Mouse (Mus musculus): ENCODE data around the gene Rabggta. TPM values are rescaled to one million over a fixed set of nuclear protein-coding genes. Genes with fewer than 3 reads are reported as not detected.

Rabggta gene
- total RNA-seq, 1 experiment from 2014 or later: 27.2 TPM

DNA sequence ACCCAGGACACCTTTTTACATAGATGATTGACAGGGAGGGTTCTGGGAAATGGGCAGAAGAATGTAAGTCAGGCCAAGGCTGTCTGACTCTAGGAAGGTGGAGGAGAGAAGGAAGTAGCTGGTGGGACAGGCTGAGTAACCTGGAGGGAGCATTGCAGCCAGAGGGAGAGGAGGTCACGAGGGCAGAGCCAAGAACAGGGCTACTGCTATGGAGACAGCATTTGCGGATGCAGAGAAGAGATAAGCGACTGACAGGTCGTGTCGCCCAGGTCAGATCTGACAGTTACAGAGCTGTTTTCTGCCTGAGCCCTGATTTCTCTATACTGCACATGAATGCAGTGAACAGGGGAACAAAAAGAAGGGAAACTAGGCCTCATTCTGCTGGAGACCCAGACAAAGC lies 14.7 kb downstream of the Rabggta start:
- ATAC-seq (ENCODE audit: extremely low read depth, insufficient number of reproducible peaks, low FRiP score, poor library complexity, severe bottlenecking): no peak

DNA sequence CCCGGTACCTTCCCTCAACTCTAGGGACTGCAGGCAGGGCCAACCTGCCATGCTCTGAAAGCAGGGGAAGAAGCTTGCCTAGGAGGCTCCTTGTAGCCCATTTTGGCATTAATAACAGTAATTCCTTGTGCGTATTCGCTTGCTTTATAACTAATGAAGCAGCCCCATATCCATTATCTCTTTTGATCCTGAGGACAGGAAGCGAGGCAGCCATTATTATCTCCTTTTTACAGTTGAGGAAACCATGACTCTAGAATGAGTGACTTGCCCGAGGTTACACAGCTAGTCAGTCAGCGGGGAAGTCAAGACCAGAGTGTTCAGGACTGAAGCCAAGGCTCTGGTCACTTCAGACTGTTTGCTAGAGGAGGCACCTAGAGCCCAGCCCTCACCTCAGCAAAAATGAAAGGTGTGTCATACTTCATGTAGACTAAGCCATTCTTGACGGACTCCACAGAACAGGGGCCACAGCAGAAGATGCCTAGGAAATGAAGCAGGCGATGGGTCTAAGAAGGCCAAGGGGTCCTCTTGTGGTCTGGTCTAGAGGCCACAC lies 15.9 kb downstream of the Rabggta start:
- no peak for ATAC-seq (ENCODE audit: extremely low read depth, insufficient number of reproducible peaks, low FRiP score, poor library complexity, severe bottlenecking)

DNA sequence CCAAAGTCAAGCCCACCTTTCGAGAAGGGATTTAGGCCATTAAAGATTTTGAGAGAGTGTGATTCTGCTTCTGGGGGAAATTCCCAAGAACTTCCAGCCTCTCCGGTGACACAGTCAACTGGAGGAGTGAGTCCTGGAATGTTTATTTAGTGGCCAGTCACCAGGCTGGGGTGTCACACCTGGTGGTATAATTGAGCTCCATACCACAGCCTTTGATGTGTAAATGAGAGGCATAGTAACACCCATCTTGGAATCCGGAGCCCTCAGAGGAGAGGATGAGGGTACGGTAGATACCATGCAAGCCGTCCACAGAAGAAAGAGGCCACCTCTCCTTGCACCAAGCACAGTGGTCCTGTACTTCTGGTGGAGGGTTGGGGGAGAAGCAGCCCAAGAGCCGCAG lies 19.3 kb downstream of the Rabggta start:
- ATAC-seq (ENCODE audit: extremely low read depth, insufficient number of reproducible peaks, low FRiP score, poor library complexity, severe bottlenecking): no peak

DNA sequence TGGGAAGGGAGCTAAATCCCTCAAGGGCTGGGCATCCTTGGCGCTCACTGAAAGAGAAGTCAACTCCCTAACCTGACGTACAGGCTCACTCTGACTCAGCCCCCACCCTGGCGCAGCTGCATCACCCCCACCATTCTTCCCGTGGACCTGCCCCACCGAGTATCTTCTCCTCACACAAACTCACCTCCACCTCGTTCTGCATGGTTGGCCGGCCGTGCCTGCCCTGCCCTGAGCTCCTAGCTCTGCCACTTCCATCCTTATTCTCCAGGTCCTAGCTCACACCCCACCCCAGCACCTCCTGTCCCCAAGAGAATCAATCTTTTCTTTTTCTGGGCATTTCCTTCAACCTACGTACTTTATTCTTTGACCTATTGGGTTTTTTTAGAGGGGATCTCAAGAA lies 20.9 kb downstream of the Rabggta start:
- ATAC-seq (ENCODE audit: extremely low read depth, insufficient number of reproducible peaks, low FRiP score, poor library complexity, severe bottlenecking): no peak

DNA sequence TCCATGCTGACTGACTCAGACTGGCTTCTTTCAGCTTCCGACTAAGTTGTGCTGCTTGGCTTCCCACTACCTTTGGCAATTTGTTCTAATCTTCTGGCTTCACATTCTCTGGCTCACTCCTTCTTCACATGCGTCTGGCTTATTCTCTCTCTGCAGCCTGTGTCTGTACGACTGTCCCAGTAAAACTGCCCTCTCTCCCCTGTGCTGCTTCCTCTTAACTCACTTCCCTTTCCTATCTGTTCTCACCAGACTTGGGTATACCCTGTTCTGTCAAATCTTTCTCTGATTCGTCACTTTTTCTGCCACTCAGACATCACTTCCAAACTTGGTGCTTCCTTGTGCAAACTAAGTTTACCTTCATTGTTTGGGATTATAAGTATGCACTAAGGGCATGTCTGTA lies 24.8 kb downstream of the Rabggta start:
- peak; percentile 71 for ATAC-seq (ENCODE audit: extremely low read depth, insufficient number of reproducible peaks, low FRiP score, poor library complexity, severe bottlenecking)

DNA sequence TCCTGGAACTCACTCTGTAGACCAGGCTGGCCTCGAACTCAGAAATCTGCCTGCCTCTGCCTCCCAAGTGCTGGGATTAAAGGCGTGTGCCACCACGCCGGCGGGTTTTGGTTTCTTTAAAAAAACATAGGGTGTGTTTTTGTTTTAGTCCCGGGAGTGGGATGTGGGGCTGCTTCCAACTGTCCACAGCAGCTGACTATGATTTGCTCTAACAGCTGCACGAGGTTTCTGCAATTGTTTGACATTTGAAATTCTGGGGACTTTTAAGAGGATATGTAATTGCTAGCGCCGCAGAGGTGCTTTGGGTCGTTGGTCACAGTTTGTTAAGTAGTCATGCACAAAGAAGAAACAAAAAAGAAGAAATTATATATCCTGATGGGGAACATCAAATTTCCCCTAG lies 32.6 kb downstream of the Rabggta start:
- no peak for ATAC-seq (ENCODE audit: extremely low read depth, insufficient number of reproducible peaks, low FRiP score, poor library complexity, severe bottlenecking)

DNA sequence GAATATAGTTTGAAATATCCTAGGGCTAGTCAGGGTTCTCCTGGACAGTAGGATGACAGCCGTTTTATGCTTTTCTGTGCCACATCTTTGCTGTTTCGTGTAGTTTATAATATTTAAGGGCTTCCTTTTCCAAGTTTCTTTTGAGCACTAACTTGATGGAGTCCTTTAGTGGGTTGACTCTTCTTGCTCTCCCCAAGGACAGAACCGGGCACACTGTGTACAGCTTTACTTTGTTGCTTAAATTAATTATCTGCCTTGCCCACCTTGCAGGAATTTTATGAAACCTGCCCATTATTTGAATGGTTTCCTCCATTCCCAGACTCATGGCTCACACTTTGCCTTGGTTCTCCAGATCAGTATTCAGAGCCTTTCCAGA lies 40.0 kb downstream of the Rabggta start:
- ATAC-seq (ENCODE audit: extremely low read depth, insufficient number of reproducible peaks, low FRiP score, poor library complexity, severe bottlenecking): no peak

DNA sequence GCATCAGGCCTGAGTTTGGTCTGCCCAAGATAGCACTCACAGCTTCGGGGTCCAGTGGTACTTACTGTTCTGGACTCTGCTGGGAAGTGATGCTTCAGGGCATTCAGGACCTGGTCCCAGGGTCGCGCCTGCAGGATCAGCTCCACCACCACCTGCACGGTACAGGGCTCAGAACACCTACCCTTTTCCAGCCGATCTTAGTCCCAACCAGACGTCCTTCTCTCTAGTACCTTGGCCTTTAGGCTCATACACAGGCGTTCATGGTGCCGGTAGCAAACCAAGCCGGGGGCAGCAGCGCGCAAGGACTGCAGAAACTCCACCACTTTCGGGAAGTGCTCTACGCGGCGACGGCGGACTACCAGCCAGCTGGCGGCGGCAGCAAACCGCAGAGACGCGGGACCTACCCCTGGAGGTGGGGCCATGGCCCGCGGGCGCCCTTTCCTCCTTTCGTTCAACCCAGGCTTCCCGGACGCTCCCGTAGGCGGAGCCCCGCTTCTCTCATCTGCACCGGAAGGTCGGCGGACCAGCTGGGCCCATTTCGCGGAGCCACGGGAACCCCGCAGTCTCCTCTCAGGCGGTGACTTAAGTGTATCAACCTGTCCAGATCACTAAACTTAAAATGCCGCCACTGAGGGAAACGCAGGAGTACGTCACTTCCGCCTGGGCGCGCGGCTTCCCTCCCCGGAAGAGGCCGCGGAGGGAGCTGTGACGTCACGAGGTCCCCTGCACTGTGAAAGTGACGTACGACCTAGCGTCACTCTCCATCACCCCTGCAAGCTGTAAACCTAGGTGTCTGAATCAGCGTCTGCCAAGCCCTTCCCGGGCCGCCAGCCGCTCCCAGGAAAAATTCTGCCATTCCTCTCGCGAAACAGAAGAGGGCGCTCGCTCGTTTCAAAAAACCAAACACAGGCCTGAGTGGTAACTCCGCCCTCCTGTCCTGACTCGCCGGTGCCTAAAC lies 40.6 kb downstream of the Rabggta start, which contains the start of gene Tinf2:
Tinf2 (minus strand) TSS at position 661 of the 958 bp plus-strand sequence.
- ATAC-seq (ENCODE audit: extremely low read depth, insufficient number of reproducible peaks, low FRiP score, poor library complexity, severe bottlenecking): peak; percentile 91

DNA sequence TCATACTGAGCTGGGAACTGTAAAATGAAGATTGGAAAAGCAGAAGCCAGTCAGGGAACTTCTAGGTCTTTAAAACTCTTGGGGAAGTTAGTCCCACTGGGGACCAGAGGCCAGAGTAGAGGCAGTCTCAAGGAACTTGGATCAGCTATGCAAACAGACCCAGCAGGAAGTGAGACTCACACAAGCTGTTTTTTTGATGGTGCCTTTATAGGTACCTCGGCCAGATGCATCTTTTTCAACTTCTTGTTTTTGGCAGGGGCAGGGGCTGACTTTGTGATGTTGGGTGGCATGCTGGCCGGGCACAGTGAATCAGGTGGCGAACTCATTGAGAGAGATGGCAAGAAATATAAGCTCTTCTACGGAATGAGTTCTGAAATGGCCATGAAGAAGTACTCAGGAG lies 44.4 kb downstream of the Rabggta start:
- no peak for ATAC-seq (ENCODE audit: extremely low read depth, insufficient number of reproducible peaks, low FRiP score, poor library complexity, severe bottlenecking)

DNA sequence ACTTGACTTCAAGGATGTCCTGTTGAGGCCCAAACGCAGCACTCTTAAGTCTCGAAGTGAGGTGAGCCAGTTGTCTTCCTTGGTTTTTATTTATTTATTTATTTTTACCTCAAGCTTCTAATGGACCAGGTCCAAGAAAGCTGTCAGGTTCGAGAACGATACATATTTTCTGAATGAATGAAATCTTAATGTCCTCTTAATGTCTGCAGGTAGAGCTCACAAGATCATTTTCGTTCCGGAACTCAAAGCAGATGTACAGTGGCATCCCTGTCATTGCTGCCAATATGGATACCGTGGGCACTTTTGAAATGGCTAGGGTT lies 49.4 kb downstream of the Rabggta start:
- no peak for ATAC-seq (ENCODE audit: extremely low read depth, insufficient number of reproducible peaks, low FRiP score, poor library complexity, severe bottlenecking)

DNA sequence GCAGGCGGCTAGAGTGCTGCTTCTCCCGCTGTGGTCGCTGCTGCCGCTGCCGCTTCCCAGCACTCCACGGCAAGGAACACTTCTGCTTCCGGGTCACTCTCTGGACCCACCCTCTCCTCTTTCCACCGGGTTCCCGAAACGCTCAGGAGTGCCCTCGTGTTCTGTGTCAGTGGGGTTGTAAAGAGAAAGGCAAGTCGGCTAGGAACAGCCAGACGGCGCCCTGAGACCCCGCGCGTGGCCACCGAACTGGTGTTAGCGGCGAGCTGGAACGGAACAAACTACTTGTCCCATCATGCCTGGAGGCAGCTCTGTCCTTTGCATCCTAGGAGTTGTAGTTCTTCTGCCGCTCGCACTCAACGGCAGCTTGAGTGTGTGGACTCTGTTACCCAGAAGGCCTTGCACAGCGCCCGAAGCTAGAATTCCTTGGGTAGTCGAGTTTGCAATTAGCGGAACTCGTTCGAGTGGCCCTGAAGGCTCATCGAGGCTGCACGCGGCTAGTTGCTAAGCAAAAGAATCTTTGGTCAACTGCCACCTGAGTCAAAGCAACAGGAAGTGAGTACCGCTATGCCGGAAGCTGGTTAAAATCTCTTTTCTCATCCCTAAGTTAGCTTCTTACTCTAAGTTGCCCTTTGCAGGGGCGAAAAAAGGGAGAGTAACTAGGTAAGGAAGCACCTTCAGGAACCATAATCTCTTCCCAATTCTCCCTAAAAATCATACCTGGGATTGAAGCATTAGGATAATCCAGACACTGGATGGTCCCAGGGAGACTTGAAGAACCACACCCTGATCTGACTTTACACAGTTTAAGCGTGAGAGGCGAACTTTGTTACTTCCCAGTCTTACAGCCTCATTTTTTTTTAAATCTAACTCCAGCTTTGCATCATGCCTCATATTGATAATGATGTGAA lies 50.0 kb downstream of the Rabggta start, which contains the start of the genes Gmpr2 and Nedd8:
Gmpr2 (plus strand) TSS at position 109 of the 908 bp plus-strand sequence.
Nedd8 (minus strand) TSS at position 292 of the 908 bp plus-strand sequence.
- peak; percentile 98 for ATAC-seq (ENCODE audit: extremely low read depth, insufficient number of reproducible peaks, low FRiP score, poor library complexity, severe bottlenecking)

DNA sequence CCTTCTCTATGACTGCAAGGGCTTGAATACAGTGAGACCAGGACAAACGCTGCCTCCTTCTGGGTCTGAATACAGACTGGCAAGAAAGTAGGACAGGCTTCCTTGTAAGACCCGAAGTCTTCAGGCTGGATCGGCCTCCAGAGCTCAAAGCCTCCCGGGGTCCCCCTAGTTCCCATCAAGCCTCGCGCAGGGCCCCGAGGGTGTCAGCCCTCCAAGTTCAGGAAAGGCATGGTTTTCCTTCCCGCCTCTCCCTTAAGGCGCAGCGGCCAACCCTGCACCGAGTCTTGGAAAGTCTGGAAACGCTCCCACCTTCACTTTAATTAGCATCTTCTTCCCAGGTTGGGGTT lies 50.6 kb downstream of the Rabggta start:
- ATAC-seq (ENCODE audit: extremely low read depth, insufficient number of reproducible peaks, low FRiP score, poor library complexity, severe bottlenecking): no peak

Other genes starting within 250 kb of the Rabggta start
- 22.9 and 24.1 TPM in 2 replicates for gene Dhrs4, start 243.5 kb downstream of the Rabggta start, total RNA-seq (2017)
- gene Carmil3, start 231.6 kb downstream of the Rabggta start, total RNA-seq (2017): 0.74 TPM in 1 of 2 replicates, not detected in the other
- gene Cpne6, start 211.8 kb downstream of the Rabggta start, total RNA-seq (2017): not detected in 2 replicates
- gene Nrl, start 197.3 kb downstream of the Rabggta start, total RNA-seq (2017): 0.12 TPM in 1 of 2 replicates, not detected in the other
- 38.6 and 38.8 TPM in 2 replicates for gene Pck2, start 182.0 kb downstream of the Rabggta start, total RNA-seq (2017)
- gene Dcaf11, start 162.3 kb downstream of the Rabggta start, total RNA-seq (2017): 82.2 and 98.6 TPM in 2 replicates
- gene A730061H03Rik, start 161.9 kb downstream of the Rabggta start, total RNA-seq (2017): 6.9 and 9.1 TPM in 2 replicates
- not detected in 2 replicates for gene Fitm1, start 146.6 kb downstream of the Rabggta start, total RNA-seq (2017)
- gene Psme1, start 144.1 kb downstream of the Rabggta start, total RNA-seq (2017): 254 and 295 TPM in 2 replicates
- 5.0 TPM in 2 replicates for gene Emc9, start 137.0 kb downstream of the Rabggta start, total RNA-seq (2017)
- gene Psme2, start 131.2 kb downstream of the Rabggta start, total RNA-seq (2017): 164 and 175 TPM in 2 replicates
- gene Rnf31, start 130.6 kb downstream of the Rabggta start, total RNA-seq (2017): 73.4 and 82.3 TPM in 2 replicates
- 163 and 164 TPM in 2 replicates for gene Irf9, start 118.7 kb downstream of the Rabggta start, total RNA-seq (2017)
- gene Rec8, start 104.2 kb downstream of the Rabggta start, total RNA-seq (2017): not detected in 2 replicates
- 4.2 and 11.3 TPM in 2 replicates for gene Ipo4, start 86.3 kb downstream of the Rabggta start, total RNA-seq (2017)
- 2.1 and 2.8 TPM in 2 replicates for gene Gm49378, start 84.4 kb downstream of the Rabggta start, total RNA-seq (2017)
- gene Tm9sf1, start 78.5 kb downstream of the Rabggta start, total RNA-seq (2017): 40.7 and 42.5 TPM in 2 replicates
- gene Tssk4, start 72.1 kb downstream of the Rabggta start, total RNA-seq (2017): 0.98 and 2.1 TPM in 2 replicates
- gene Mdp1, start 61.8 kb downstream of the Rabggta start, total RNA-seq (2017): 40.6 and 42.1 TPM in 2 replicates
- 27.5 and 44.8 TPM in 2 replicates for gene Gmpr2, start 50.3 kb downstream of the Rabggta start, total RNA-seq (2017)
- gene Nedd8, start 50.1 kb downstream of the Rabggta start, total RNA-seq (2017): 158 and 211 TPM in 2 replicates
- 64.8 and 68.2 TPM in 2 replicates for gene Tinf2, start 40.4 kb downstream of the Rabggta start, total RNA-seq (2017)
- 6.9 and 9.5 TPM in 2 replicates for gene Tgm1, start 8.3 kb downstream of the Rabggta start, total RNA-seq (2017)
- gene Dhrs1, start 23.4 kb upstream of the Rabggta start, total RNA-seq (2017): 20.4 and 28.0 TPM in 2 replicates
- gene Nop9, start 23.4 kb upstream of the Rabggta start, total RNA-seq (2017): 12.1 and 15.8 TPM in 2 replicates
- 0.49 TPM in 1 of 2 replicates, not detected in the other for gene Cideb, start 36.2 kb upstream of the Rabggta start, total RNA-seq (2017)
- 0.25 and 0.81 TPM in 2 replicates for gene Ltb4r2, start 39.2 kb upstream of the Rabggta start, total RNA-seq (2017)
- 12.9 and 14.6 TPM in 2 replicates for gene Ltb4r1, start 43.7 kb upstream of the Rabggta start, total RNA-seq (2017)
- 0.49 TPM in 1 of 2 replicates, not detected in the other for gene Adcy4, start 61.8 kb upstream of the Rabggta start, total RNA-seq (2017)
- 17.3 and 30.9 TPM in 2 replicates for gene Ripk3, start 66.6 kb upstream of the Rabggta start, total RNA-seq (2017)
- gene Nfatc4, start 100.9 kb upstream of the Rabggta start, total RNA-seq (2017): not detected in 2 replicates
- gene Nynrin, start 131.7 kb upstream of the Rabggta start, total RNA-seq (2017): 0.23 and 0.25 TPM in 2 replicates
- 0.37 TPM in 1 of 2 replicates, not detected in the other for gene Cbln3, start 162.1 kb upstream of the Rabggta start, total RNA-seq (2017)
- gene Khnyn, start 162.7 kb upstream of the Rabggta start, total RNA-seq (2017): 157 and 158 TPM in 2 replicates
- 9.7 and 16.3 TPM in 2 replicates for gene Sdr39u1, start 178.0 kb upstream of the Rabggta start, total RNA-seq (2017)
- 0.37 and 2.1 TPM in 2 replicates for gene Cma1, start 222.4 kb upstream of the Rabggta start, total RNA-seq (2017)
- not detected in 2 replicates for gene Cma2, start 228.7 kb upstream of the Rabggta start, total RNA-seq (2017)

Measured in neutrophil, adult 5-6 weeks (primary cell).